Mouse (Mus musculus) brown adipose tissue, adult 24 weeks (tissue): ENCODE measurements at regions not wholly inside any gene's neighbourhood (a gene's known extent, or its start where the extent isn't known, plus 50 kb on each side); places are given as distances from the start of the nearest gene placed in this dataset.

ENCODE experiments used
- H3K27ac ChIP-seq: fragments of 200-500 bp; replicated peaks from 2 replicates; pipeline ENCODE4 v1.5.1; 2012; ENCODE audit warnings: low read depth, mild to moderate bottlenecking, low read length
- H3K4me1 ChIP-seq: fragments of 200-500 bp; 2 replicates; pipeline ENCODE4 v1.6.1; 2012; ENCODE audit warnings: low read length, mixed read lengths; ENCODE audit not compliant: control insufficient read depth, insufficient read depth, insufficient read length
- H3K4me3 ChIP-seq: fragments of 200-500 bp; 2 replicates; pipeline ENCODE4 v1.5.1; 2012; ENCODE audit warnings: low read depth, mild to moderate bottlenecking, low read length, moderate library complexity; ENCODE audit not compliant: insufficient read depth

DNA sequence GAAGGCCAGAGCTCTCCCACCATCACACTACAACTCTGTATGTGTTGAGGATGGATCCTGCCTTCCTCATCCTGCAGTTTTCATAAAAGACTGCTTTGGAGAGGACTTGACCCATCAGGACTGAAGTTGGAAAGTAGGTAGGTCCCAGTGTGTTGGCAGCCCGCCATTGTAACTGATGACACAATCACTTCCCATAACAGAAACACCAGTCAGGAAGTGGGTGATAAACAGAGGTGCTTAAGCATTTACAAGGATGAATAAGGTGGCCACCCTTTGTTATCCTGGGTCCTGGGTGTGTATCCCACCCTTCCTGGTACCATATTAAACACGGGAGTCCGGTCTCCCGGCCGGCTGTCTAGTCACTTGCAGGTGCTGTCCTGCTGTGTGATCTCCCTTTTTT lies 118.3 kb downstream of the Snx10 start:
- H3K4me3 ChIP-seq, result no peak overlapping the region
- H3K4me1 ChIP-seq, result no peaks in the 10 kb centered on the region
- H3K27ac ChIP-seq, result no peak overlapping the region

DNA sequence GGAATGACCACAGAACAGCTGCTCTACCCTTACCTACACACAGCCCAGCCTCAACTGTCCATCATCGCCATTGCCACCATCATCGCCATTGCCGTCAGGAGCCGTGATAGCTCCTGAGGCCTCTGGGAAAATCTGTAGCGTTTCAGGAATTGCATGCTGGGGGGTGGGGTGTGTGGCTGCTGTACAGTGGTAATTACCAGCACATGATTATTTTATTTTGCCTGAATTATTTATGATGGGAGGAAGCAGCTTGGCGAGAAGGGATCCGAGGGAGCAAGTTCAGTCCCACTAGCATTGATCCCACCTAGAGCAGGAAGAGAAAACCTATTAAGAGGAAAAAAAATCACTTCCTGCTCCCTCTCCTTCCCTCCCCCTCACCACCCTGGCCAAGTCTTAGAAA lies 125.1 kb downstream of the Snx10 start:
- H3K27ac ChIP-seq, result no peak overlapping the region
- no peak overlapping the region for H3K4me3 ChIP-seq
- H3K4me1 ChIP-seq, result no peaks in the 10 kb centered on the region

- Histone ChIP-seq H3K4me3 (no peak overlapping the region), H3K27ac (no peak overlapping the region), H3K4me1 (no peaks in the 10 kb centered on the region)
Observed at GRCm38 (mm10) chr6:51653753-51654152, 130.1 kb downstream of the Snx10 start.

- Histone ChIP-seq H3K27ac (no peak overlapping the region), H3K4me3 (no peak overlapping the region), H3K4me1 (no peaks in the 10 kb centered on the region)
Observed at GRCm38 (mm10) chr6:51654991-51655390, 131.3 kb downstream of the Snx10 start.

GRCm38 (mm10) chr6:51656078-51656477 lies 132.4 kb downstream of the Snx10 start:
- Histone ChIP-seq H3K4me3 (no peak overlapping the region), H3K27ac (no peak overlapping the region)

GRCm38 (mm10) chr6:51656883-51657640 lies 133.4 kb downstream of the Snx10 start:
- no peak overlapping the region for H3K4me3 ChIP-seq
- H3K27ac ChIP-seq, result no peak overlapping the region
- H3K4me1 ChIP-seq, result no peaks in the 10 kb centered on the region

More at GRCm38 (mm10) chr6:51656078-51656477, 132.4 kb downstream of the Snx10 start:
- H3K4me1 ChIP-seq, result no peaks in the 10 kb centered on the region

GRCm38 (mm10) chr6:51658360-51658759 lies 134.7 kb downstream of the Snx10 start:
- H3K4me1 ChIP-seq, result no peaks in the 10 kb centered on the region
- H3K4me3 ChIP-seq, result no peak overlapping the region
- no peak overlapping the region for H3K27ac ChIP-seq

DNA sequence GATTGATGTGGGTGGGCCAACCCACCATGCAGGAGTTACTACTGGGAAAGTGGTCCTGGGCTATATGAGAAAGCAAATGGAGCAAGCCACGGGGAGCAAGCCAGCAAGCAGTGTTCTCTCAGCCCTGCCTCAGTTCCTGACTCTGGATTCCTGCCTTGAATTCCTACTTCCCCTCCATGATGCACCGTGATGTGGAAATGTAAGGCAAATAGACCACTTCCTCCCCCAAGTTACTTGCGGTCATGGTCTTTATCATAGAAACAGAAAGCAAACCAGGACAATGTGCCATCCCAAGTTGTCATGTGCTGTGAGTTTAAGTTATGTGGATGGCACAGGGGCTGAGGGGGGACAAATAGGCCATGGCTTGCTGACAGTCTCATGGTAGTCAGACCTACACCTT lies 139.5 kb downstream of the Snx10 start:
- H3K27ac ChIP-seq, result no peak overlapping the region
- H3K4me1 ChIP-seq, result no peaks in the 10 kb centered on the region
- H3K4me3 ChIP-seq, result no peak overlapping the region

GRCm38 (mm10) chr6:51664049-51664448 lies 140.3 kb downstream of the Snx10 start:
- H3K4me3 ChIP-seq, result no peak overlapping the region
- no peak overlapping the region for H3K27ac ChIP-seq
- H3K4me1 ChIP-seq, result no peaks in the 10 kb centered on the region

- H3K27ac ChIP-seq, result no peak overlapping the region
Observed at GRCm38 (mm10) chr6:51667022-51667421, 143.3 kb downstream of the Snx10 start.

GRCm38 (mm10) chr6:51675342-51675945 lies 151.7 kb downstream of the Snx10 start:
- Histone ChIP-seq H3K27ac (no peak overlapping the region), H3K4me3 (no peak overlapping the region), H3K4me1 (no peaks in the 10 kb centered on the region)

More at GRCm38 (mm10) chr6:51667022-51667421, 143.3 kb downstream of the Snx10 start:
- Histone ChIP-seq H3K4me1 (no peaks in the 10 kb centered on the region), H3K4me3 (no peak overlapping the region)

DNA sequence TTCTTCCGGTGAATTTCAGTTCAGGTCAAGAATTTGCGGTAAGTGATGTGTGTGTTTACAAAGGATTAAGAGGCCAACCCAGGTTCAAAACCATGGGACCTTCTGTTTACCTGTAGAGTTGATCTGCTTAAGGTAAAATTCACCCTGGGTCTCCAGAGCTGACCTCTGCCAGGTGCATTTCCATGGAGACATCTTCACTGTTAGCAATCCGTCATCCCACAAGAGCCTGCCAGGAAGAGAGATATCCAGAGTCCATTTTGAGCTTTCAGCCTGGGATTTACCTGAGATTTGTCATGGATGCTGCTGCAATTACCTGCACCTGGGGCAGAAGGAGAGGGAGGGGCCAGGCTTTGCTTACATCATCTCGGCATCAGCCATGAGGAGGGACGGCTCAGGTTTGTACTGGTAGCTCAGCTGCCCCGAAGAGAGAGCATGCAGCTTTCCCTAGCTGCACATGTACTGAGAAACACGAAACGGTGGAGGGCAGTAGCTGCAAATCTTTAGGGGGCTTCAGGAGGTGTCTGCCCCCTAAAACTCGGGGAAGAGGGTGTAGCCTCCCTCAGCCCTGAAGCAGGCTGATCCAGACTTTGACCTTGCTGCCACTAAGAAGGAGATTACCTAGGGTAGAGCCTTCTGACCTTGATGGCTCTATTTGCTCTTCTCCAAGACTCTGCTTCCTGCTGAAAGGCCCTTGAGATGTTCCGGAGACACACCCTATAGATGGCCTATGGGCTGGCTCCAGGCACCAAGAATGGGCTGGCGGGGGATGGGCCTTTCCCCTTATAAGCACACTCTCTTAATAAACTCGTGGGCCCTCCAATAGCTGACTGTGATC lies 153.7 kb downstream of the Snx10 start:
- H3K4me1 ChIP-seq, result no peaks in the 10 kb centered on the region
- H3K4me3 ChIP-seq, result no peak overlapping the region
- H3K27ac ChIP-seq, result no peak overlapping the region

DNA sequence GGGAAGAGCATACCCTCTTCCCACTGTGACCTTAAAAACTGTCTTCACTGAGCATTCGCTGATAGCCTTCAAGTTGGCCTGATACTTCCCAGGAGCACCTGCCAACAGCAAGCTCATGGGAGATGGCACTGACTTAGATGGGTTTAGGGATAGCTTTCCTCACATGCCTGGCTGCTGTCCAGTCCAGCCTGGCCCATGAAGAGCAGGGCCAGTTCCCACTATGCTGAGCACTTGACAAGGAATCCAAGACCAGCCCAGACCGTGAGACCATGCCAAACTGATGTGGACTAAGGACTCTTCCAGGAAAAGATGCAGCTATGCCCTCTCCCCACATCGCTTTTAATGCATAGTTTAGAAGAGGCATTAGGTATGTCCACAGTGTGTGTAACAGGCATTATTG lies 155.0 kb downstream of the Snx10 start:
- Histone ChIP-seq H3K4me3 (no peak overlapping the region), H3K4me1 (no peaks in the 10 kb centered on the region), H3K27ac (no peak overlapping the region)

- no peaks in the 10 kb centered on the region for H3K4me1 ChIP-seq
- H3K27ac ChIP-seq, result no peak overlapping the region
- no peak overlapping the region for H3K4me3 ChIP-seq
Observed at GRCm38 (mm10) chr6:51680239-51680857, 156.6 kb downstream of the Snx10 start.

DNA sequence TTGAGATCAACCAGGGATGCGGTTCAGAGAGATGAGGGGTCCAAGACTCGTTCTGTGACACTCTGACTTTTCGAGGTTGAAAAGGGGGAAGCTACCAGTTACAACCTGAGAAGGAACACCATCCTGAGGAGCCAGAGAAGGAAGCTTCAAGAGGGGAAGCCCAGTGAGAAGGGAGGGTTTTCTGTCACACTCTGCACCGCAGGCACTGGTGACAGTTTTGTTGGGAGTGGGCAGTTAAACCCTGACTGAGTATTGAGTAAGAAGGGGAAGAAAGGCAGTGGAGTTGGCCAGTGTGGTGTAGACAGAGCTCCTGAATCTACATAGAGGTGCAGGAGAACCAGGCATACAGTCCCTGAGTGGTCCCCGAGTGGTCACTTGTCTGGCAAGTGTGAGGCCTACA lies 159.4 kb downstream of the Snx10 start:
- no peak overlapping the region for H3K27ac ChIP-seq
- no peaks in the 10 kb centered on the region for H3K4me1 ChIP-seq
- H3K4me3 ChIP-seq, result no peak overlapping the region
